Mouse (Mus musculus): Measurements from ENCODE around the gene Sap18b. TPM values are rescaled to one million over a fixed set of nuclear protein-coding genes. Genes with fewer than 3 reads are reported as not detected.
"Not testable (repeated sequence)": the region's sequence is repeated elsewhere in the genome, so short reads cannot be mapped to it uniquely, and the experiment has no call there.

The Sap18b gene
- polyA plus RNA-seq, 1 experiment from 2014 or later, result 287 TPM

DNA sequence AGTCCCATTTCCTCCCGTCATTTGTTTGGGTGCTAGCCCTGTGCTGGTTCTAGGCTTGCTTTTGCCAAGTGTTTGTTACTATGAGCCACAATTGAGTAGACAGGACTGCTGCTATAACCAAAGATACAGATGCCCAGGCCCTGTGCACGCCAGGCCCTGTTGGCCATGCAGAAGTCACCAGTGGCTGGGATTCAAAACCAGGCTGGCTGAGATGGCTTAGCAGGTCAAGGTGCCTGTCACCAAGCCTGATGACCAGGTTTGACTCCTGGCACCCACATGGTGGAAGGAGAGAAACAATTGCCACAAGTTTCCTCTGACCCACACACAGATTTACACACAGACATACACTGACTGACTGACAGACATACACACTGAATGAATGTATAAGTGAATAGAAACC is 25.2 kb downstream of the Sap18b start:
- Histone ChIP-seq H3K4me2 (ENCODE audit: low read length) (no peak overlapping the region), H3K9me3 (ENCODE audit: control insufficient read depth, low read length) (no peaks in the 10 kb centered on the region), H3K36me3 (ENCODE audit: control insufficient read depth, insufficient read depth, low read length) (peaks cover 11% of the 10 kb centered on the region), H3K27ac (replicated peaks in 1 of 2; ENCODE audit: control insufficient read depth in 1 of 2, insufficient read depth in 1 of 2, low read depth in 2 of 2, low read length in 2 of 2) (no peak overlapping the region), H3K4me3 (ENCODE audit: control insufficient read depth in 1 of 2, insufficient read depth in 1 of 2, low read depth in 1 of 2, low read length in 2 of 2) (no peak overlapping the region), H3K4me1 (ENCODE audit: control insufficient read depth in 2 of 2, insufficient read depth in 2 of 2, low read length in 2 of 2) (peaks cover 12 to 14% of the 10 kb centered on the region in 2 experiments), H3K9ac (ENCODE audit: low read length) (no peak overlapping the region), H3K27me3 (ENCODE audit: control insufficient read depth, insufficient read depth, low read length) (no peaks in the 10 kb centered on the region)
- WGBS, result 93% methylated on average over 2 of the region's 2 CpGs
- ATAC-seq (ENCODE audit: insufficient number of reproducible peaks, insufficient read depth, low FRiP score, low read depth), result no peak

DNA sequence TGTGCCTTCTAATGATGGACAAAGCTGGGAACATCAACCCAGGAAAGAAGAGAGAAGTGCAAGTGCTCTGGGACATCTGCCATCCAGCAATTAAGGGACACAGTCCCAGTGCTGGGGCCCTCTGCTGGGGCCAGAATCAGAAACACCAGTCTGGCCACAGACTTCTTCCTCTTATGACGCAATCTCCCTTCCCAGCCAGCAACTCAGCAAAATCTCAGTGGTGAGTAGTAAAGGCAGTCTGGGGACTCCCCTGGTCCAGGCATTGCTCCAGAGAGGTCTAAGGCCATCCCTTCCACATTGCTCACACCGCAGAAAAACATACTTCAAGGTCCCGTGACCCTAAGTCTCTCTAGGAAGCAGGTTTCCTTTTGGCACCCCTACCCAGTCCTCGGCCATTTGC is 27.1 kb downstream of the Sap18b start:
- Histone ChIP-seq H3K4me2 (ENCODE audit: low read length) (peak overlapping the region; percentile 82), H3K36me3 (ENCODE audit: control insufficient read depth, insufficient read depth, low read length) (peaks cover 11% of the 10 kb centered on the region), H3K4me3 (ENCODE audit: control insufficient read depth in 1 of 2, insufficient read depth in 1 of 2, low read depth in 1 of 2, low read length in 2 of 2) (peak overlapping the region; percentile 61 to 62; a peak in 2 of 4 replicates), H3K4me1 (ENCODE audit: control insufficient read depth in 2 of 2, insufficient read depth in 2 of 2, low read length in 2 of 2) (peaks cover 5 to 9% of the 10 kb centered on the region in 2 experiments), H3K9me3 (ENCODE audit: control insufficient read depth, low read length) (no peaks in the 10 kb centered on the region), H3K27me3 (ENCODE audit: control insufficient read depth, insufficient read depth, low read length) (no peaks in the 10 kb centered on the region), H3K27ac (replicated peaks in 1 of 2; ENCODE audit: control insufficient read depth in 1 of 2, insufficient read depth in 1 of 2, low read depth in 2 of 2, low read length in 2 of 2) (no peak overlapping the region), H3K9ac (ENCODE audit: low read length) (peak overlapping the region; percentile 76; the same call in 1 of the 2 replicates)
- WGBS, result 46% methylated on average over 4 of the region's 4 CpGs
- ATAC-seq (ENCODE audit: insufficient number of reproducible peaks, insufficient read depth, low FRiP score, low read depth), result no peak

DNA sequence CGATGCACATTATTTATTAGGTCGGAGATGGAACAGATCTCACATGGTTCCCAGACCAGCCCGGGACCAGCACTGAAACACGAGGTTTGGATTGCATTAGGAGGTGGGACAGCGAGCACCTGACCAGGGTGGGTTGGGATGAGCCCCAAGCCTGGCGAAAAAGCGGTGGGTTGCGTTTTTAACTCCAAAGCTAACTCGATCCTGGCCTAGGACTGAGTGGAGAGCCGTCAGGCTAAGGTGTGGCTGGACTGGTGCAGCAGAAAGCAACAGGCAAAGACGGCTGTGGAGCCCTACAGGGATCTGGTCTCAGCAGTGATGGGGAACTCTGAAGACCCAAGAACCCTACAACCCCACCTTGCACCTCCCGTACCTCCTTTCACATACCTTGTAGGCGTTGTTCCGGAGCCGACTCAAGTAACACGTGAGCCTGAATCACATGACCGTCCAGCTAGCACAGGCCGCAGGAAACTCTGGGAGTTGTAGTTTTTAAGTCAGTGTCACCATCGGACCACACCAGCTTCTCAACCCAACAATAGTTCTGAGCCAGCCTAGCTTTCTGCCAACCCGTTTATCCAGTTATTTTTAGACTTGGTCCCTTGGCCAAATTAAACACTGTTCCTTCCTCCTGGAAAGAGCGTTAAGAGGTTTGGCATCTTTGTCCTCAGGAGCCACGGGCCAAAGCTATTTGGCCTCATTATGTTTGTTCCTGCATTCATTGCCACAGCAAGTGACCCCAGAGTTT is 28.1 kb downstream of the Sap18b start, which contains the start of gene Slc38a7:
Gene Slc38a7 (minus strand): TSS at position 438 of the 742 bp plus-strand sequence.
- ATAC-seq (ENCODE audit: insufficient number of reproducible peaks, insufficient read depth, low FRiP score, low read depth), result peak; percentile 90
- peaks cover 3% of the 10 kb centered on the region for H3K36me3 ChIP-seq (ENCODE audit: control insufficient read depth, insufficient read depth, low read length)
- H3K4me2 ChIP-seq (ENCODE audit: low read length), result peak within 1 kb of the TSS; percentile 82
- H3K4me1 ChIP-seq (ENCODE audit: control insufficient read depth in 2 of 2, insufficient read depth in 2 of 2, low read length in 2 of 2), result peaks cover 5 to 9% of the 10 kb centered on the region in 2 experiments
- H3K27me3 ChIP-seq (ENCODE audit: control insufficient read depth, insufficient read depth, low read length), result no peaks in the 10 kb centered on the region
- no peaks in the 10 kb centered on the region for H3K9me3 ChIP-seq (ENCODE audit: control insufficient read depth, low read length)
- 18% methylated on average over 22 of the region's 22 CpGs for WGBS
- H3K9ac ChIP-seq (ENCODE audit: low read length), result peak within 1 kb of the TSS; percentile 76
- peak within 1 kb of the TSS; percentile 61 to 62 for H3K4me3 ChIP-seq (ENCODE audit: control insufficient read depth in 1 of 2, insufficient read depth in 1 of 2, low read depth in 1 of 2, low read length in 2 of 2)
- no peak within 1 kb of the TSS for H3K27ac ChIP-seq (replicated peaks in 1 of 2; ENCODE audit: control insufficient read depth in 1 of 2, insufficient read depth in 1 of 2, low read depth in 2 of 2, low read length in 2 of 2)

DNA sequence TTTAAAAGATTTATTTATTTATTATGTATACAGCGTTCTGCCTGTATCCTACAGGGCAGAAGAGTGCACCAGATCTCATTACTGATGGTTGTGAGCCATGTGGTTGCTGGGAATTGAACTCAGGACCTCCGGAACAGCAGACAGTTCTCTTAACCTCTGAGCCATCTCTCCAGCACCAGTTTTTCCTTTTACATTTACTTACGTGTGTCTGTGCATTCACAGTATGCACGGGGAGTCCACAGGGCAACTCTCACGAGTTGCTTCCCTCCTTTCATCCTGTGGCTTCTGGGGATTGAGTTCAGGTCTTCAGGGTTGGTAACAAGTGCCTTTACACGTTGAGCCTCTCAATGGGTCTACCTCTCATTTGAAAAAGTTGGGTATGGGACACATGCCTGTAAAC is 29.0 kb downstream of the Sap18b start:
- Histone ChIP-seq H3K27ac (replicated peaks in 1 of 2; ENCODE audit: control insufficient read depth in 1 of 2, insufficient read depth in 1 of 2, low read depth in 2 of 2, low read length in 2 of 2) (no peak overlapping the region), H3K9me3 (ENCODE audit: control insufficient read depth, low read length) (no peaks in the 10 kb centered on the region), H3K4me3 (ENCODE audit: control insufficient read depth in 1 of 2, insufficient read depth in 1 of 2, low read depth in 1 of 2, low read length in 2 of 2) (no peak overlapping the region), H3K27me3 (ENCODE audit: control insufficient read depth, insufficient read depth, low read length) (no peaks in the 10 kb centered on the region), H3K9ac (ENCODE audit: low read length) (no peak overlapping the region), H3K4me1 (ENCODE audit: control insufficient read depth in 2 of 2, insufficient read depth in 2 of 2, low read length in 2 of 2) (peaks cover 5 to 9% of the 10 kb centered on the region in 2 experiments), H3K36me3 (ENCODE audit: control insufficient read depth, insufficient read depth, low read length) (no peaks in the 10 kb centered on the region), H3K4me2 (ENCODE audit: low read length) (no peak overlapping the region)
- WGBS, result 82% methylated on average over 6 of the region's 6 CpGs
- ATAC-seq (ENCODE audit: insufficient number of reproducible peaks, insufficient read depth, low FRiP score, low read depth), result no peak

DNA sequence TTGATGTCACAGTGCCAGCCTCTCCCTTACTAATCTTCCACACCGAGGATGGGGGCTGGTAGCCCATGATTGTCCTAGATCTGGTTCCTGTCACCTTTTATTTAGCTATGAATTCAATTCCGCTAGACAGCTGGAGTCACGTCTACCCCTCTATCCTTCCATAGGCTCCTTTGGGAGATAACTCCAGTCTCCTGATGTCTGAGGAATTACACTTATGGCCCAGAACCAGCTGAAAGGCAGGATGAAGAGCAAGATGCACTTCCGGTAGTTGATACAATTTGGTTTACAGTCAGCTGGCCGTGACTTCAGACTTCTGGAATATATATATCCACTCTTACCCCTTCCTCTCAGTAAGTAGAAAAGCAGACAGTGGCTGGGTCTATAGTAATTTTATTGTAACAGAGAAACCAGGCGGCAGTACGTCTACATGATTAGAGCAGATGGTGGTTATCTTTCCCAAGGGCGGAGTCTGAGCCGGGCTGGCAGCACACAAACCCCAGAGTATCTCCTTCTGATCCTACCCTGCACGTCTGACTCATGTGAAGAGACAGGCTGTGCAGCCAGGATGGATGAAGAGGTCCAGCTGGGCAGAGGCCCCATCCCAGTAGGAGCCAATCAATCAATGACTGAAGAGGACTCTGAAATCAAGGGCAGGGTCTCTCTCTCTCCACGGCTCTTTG is 38.8 kb downstream of the Sap18b start:
- 60% methylated on average over 10 of the region's 11 CpGs for WGBS
- not testable (repeated sequence) for H3K9ac ChIP-seq (ENCODE audit: low read length); H3K4me2 ChIP-seq (ENCODE audit: low read length); H3K27ac ChIP-seq (replicated peaks in 1 of 2; ENCODE audit: control insufficient read depth in 1 of 2, insufficient read depth in 1 of 2, low read depth in 2 of 2, low read length in 2 of 2); H3K27me3 ChIP-seq (ENCODE audit: control insufficient read depth, insufficient read depth, low read length); H3K9me3 ChIP-seq (ENCODE audit: control insufficient read depth, low read length); H3K4me3 ChIP-seq (ENCODE audit: control insufficient read depth in 1 of 2, insufficient read depth in 1 of 2, low read depth in 1 of 2, low read length in 2 of 2); ATAC-seq (ENCODE audit: insufficient number of reproducible peaks, insufficient read depth, low FRiP score, low read depth); H3K4me1 ChIP-seq (ENCODE audit: control insufficient read depth in 2 of 2, insufficient read depth in 2 of 2, low read length in 2 of 2)
- H3K36me3 ChIP-seq (ENCODE audit: control insufficient read depth, insufficient read depth, low read length), result peaks cover 51% of the 10 kb centered on the region

DNA sequence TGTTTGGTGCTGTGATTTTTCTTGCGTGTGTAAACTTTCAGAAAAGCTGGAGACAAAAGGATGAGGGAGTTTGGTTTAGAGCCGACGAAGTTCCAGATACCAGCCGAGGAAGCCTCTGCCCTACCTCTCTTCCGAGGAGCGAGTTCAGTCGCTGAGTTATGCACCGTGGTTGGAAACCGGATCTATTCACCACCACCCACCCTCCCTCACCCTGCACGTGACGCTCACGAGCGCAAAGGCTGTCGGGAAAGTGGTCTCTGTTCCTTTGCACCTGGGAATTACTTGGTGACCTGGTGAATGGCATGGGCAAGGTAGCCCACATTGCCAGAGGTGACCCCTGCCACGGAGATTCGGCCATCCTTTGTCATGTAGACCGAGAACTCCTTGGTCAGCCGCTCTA is 39.7 kb downstream of the Sap18b start:
- H3K4me1 ChIP-seq (ENCODE audit: control insufficient read depth in 2 of 2, insufficient read depth in 2 of 2, low read length in 2 of 2); H3K4me2 ChIP-seq (ENCODE audit: low read length); H3K9me3 ChIP-seq (ENCODE audit: control insufficient read depth, low read length); H3K27me3 ChIP-seq (ENCODE audit: control insufficient read depth, insufficient read depth, low read length); ATAC-seq (ENCODE audit: insufficient number of reproducible peaks, insufficient read depth, low FRiP score, low read depth); H3K27ac ChIP-seq (replicated peaks in 1 of 2; ENCODE audit: control insufficient read depth in 1 of 2, insufficient read depth in 1 of 2, low read depth in 2 of 2, low read length in 2 of 2); H3K4me3 ChIP-seq (ENCODE audit: control insufficient read depth in 1 of 2, insufficient read depth in 1 of 2, low read depth in 1 of 2, low read length in 2 of 2); H3K9ac ChIP-seq (ENCODE audit: low read length): not testable (repeated sequence)
- peaks cover 60% of the 10 kb centered on the region for H3K36me3 ChIP-seq (ENCODE audit: control insufficient read depth, insufficient read depth, low read length)
- WGBS, result 92% methylated on average over 17 of the region's 18 CpGs

DNA sequence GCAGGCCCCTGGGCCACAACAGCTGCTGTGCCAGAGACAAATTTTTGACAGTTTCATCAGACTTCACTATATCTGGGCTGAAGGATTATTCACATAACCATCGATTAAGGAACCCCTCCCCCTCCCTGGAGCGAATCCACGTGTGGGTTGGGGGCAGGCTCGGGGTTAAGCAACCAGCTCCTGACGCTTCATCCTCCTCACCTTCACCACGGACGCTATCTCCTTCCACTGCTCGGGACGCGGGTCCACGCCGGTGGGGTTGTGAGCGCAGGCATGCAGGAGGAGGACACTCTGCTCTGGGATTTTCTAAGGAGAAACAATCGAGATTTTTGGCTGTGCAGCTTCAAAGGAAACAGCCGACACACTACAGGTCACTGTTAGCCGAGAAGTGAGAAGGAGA is 46.5 kb downstream of the Sap18b start:
- 91% methylated on average over 16 of the region's 16 CpGs for WGBS
- H3K4me1 ChIP-seq (ENCODE audit: control insufficient read depth in 2 of 2, insufficient read depth in 2 of 2, low read length in 2 of 2), result no peaks in the 10 kb centered on the region
- H3K9me3 ChIP-seq (ENCODE audit: control insufficient read depth, low read length), result peaks cover 4% of the 10 kb centered on the region
- ATAC-seq (ENCODE audit: insufficient number of reproducible peaks, insufficient read depth, low FRiP score, low read depth), result no peak
- H3K4me3 ChIP-seq (ENCODE audit: control insufficient read depth in 1 of 2, insufficient read depth in 1 of 2, low read depth in 1 of 2, low read length in 2 of 2), result no peak overlapping the region
- no peak overlapping the region for H3K4me2 ChIP-seq (ENCODE audit: low read length)
- peaks cover 99% of the 10 kb centered on the region for H3K36me3 ChIP-seq (ENCODE audit: control insufficient read depth, insufficient read depth, low read length)
- no peak overlapping the region for H3K9ac ChIP-seq (ENCODE audit: low read length)
- H3K27ac ChIP-seq (replicated peaks in 1 of 2; ENCODE audit: control insufficient read depth in 1 of 2, insufficient read depth in 1 of 2, low read depth in 2 of 2, low read length in 2 of 2), result no peak overlapping the region
- no peaks in the 10 kb centered on the region for H3K27me3 ChIP-seq (ENCODE audit: control insufficient read depth, insufficient read depth, low read length)

Data from heart, embryonic 14.5 days (tissue).